Mouse (Mus musculus): ENCODE measurements around the gene Hcrt. TPM values are rescaled to one million over a fixed set of nuclear protein-coding genes. Genes with fewer than 3 reads are reported as not detected.

Hcrt gene
- total and polyA plus RNA-seq, 2 experiments, result not detected

DNA sequence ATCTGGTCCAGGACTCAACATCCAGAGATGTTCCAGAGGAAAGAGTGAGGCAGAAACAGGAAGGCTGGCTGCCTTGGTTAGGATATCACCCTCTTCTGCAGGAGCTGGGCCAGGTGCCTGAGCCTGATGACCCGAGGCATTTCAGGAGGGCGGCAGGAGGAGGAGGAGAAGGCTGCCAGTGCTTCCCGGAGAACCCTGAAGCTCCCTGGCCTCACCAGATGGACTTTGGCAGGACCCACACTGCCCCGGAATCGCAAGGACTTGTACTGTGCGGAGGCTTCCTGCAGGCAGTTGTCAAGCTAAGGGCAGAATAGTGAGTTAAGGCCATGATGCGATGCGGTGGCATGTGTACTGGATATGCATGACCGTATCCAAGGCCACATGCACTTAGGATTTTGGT is 4.0 kb upstream of the Hcrt start:
- Histone ChIP-seq H3K27me3 (ENCODE audit: control insufficient read depth, insufficient read depth, low read length) (no peaks in the 10 kb centered on the region), H3K4me1 (ENCODE audit: control insufficient read depth, insufficient read depth, low read length) (peaks cover 4% of the 10 kb centered on the region; the same call in 1 of the 2 replicates), H3K9ac (ENCODE audit: low read depth, low read length) (no peak overlapping the region), H3K79me2 (ENCODE audit: control insufficient read depth, insufficient read depth, low read length) (no peaks in the 10 kb centered on the region), H3K27ac (replicated peaks; ENCODE audit: insufficient read depth, low read depth, low read length) (no peak overlapping the region), H3K4me3 (ENCODE audit: insufficient read depth, low read depth, low read length) (no peak overlapping the region), H3K36me3 (ENCODE audit: control insufficient read depth, insufficient read depth, low read length) (no peaks in the 10 kb centered on the region)
- 79% methylated on average over 9 of the region's 9 CpGs for WGBS
- no peak for TF ChIP-seq CTCF (IDR thresholded peaks at IDR 0.05; ENCODE audit: low read depth, low read length)
- no peak for DNase-seq (ENCODE audit: extremely low read depth, low read depth, low spot score)

DNA sequence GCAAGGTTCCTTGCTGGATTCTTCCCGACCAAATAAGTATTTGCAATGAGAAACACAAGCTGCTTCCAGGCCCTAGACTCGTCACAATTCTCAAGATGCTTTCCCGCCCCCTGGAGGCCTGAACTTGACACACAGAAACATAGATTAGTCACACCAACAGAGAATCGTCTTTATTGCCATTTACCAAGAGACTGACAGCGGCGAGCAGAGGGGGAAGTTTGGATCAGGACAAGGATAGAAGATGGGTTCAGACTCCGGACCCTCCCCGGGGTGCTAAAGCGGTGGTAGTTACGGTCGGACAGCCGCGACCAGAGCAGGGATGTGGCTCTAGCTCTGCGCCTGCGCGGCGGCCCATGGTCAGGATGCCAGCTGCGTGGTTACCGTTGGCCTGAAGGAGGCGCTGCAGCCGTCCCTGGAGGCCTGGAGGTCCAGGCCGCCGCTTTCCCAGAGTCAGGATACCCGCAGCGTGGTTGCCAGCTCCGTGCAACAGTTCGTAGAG is 1.1 kb downstream of the Hcrt start:
- Histone ChIP-seq H3K4me1 (ENCODE audit: control insufficient read depth, insufficient read depth, low read length) (no peaks in the 10 kb centered on the region), H3K9ac (ENCODE audit: low read depth, low read length) (peak overlapping the region; percentile 46), H3K27me3 (ENCODE audit: control insufficient read depth, insufficient read depth, low read length) (peaks cover 9% of the 10 kb centered on the region; the same call in 1 of the 2 replicates), H3K36me3 (ENCODE audit: control insufficient read depth, insufficient read depth, low read length) (no peaks in the 10 kb centered on the region), H3K79me2 (ENCODE audit: control insufficient read depth, insufficient read depth, low read length) (no peaks in the 10 kb centered on the region), H3K4me3 (ENCODE audit: insufficient read depth, low read depth, low read length) (peak overlapping the region; percentile 45), H3K27ac (replicated peaks; ENCODE audit: insufficient read depth, low read depth, low read length) (no peak overlapping the region)
- no peak for TF ChIP-seq POLR2A (IDR thresholded peaks at IDR 0.05; ENCODE audit: extremely low read depth, insufficient read depth, low read length)
- peak; percentile 88 for TF ChIP-seq CTCF (IDR thresholded peaks at IDR 0.05; ENCODE audit: low read depth, low read length)
- 3% methylated on average over 27 of the region's 27 CpGs for WGBS
- peak; percentile 53 for DNase-seq (ENCODE audit: extremely low read depth, low read depth, low spot score)

- no peaks in the 10 kb centered on the region for H3K79me2 ChIP-seq (ENCODE audit: control insufficient read depth, insufficient read depth, low read length)
- H3K4me3 ChIP-seq (ENCODE audit: insufficient read depth, low read depth, low read length), result no peak within 1 kb of the TSS
- no peak within 1 kb of the TSS for H3K27ac ChIP-seq (replicated peaks; ENCODE audit: insufficient read depth, low read depth, low read length)
- no peaks in the 10 kb centered on the region for H3K4me1 ChIP-seq (ENCODE audit: control insufficient read depth, insufficient read depth, low read length)
- no peaks in the 10 kb centered on the region for H3K36me3 ChIP-seq (ENCODE audit: control insufficient read depth, insufficient read depth, low read length)
- TF ChIP-seq CTCF (IDR thresholded peaks at IDR 0.05; ENCODE audit: low read depth, low read length) (0 out of 2 replicates have a peak, but pooled peaks have one; percentile 15), POLR2A (IDR thresholded peaks at IDR 0.05; ENCODE audit: extremely low read depth, insufficient read depth, low read length) (no peak)
- H3K9ac ChIP-seq (ENCODE audit: low read depth, low read length), result no peak within 1 kb of the TSS
- peaks cover 9% of the 10 kb centered on the region; the same call in 1 of the 2 replicates for H3K27me3 ChIP-seq (ENCODE audit: control insufficient read depth, insufficient read depth, low read length)
- DNase-seq (ENCODE audit: extremely low read depth, low read depth, low spot score), result no peak
- 3% methylated on average over 51 of the region's 51 CpGs for WGBS
Measured at GRCm38 (mm10) chr11:100759611-100760233, 3.0 kb downstream of the Hcrt start, which contains the start of gene Kcnh4. TSS of gene Kcnh4 (minus strand) at chr11:100759942.

GRCm38 (mm10) chr11:100758707-100759610 is 3.8 kb downstream of the Hcrt start:
- Histone ChIP-seq H3K27ac (replicated peaks; ENCODE audit: insufficient read depth, low read depth, low read length) (no peak overlapping the region), H3K36me3 (ENCODE audit: control insufficient read depth, insufficient read depth, low read length) (no peaks in the 10 kb centered on the region), H3K79me2 (ENCODE audit: control insufficient read depth, insufficient read depth, low read length) (no peaks in the 10 kb centered on the region), H3K4me3 (ENCODE audit: insufficient read depth, low read depth, low read length) (no peak overlapping the region), H3K27me3 (ENCODE audit: control insufficient read depth, insufficient read depth, low read length) (peaks cover 9% of the 10 kb centered on the region; the same call in 1 of the 2 replicates), H3K4me1 (ENCODE audit: control insufficient read depth, insufficient read depth, low read length) (no peaks in the 10 kb centered on the region), H3K9ac (ENCODE audit: low read depth, low read length) (no peak overlapping the region)
- WGBS, result 6% methylated on average over 35 of the region's 35 CpGs
- DNase-seq (ENCODE audit: extremely low read depth, low read depth, low spot score), result no peak
- TF ChIP-seq CTCF (IDR thresholded peaks at IDR 0.05; ENCODE audit: low read depth, low read length) (no peak), POLR2A (IDR thresholded peaks at IDR 0.05; ENCODE audit: extremely low read depth, insufficient read depth, low read length) (no peak)

- 77% methylated on average over 12 of the region's 12 CpGs for WGBS
Measured at GRCm38 (mm10) chr11:100757566-100757965, 5.2 kb downstream of the Hcrt start.

More at GRCm38 (mm10) chr11:100757566-100757965, 5.2 kb downstream of the Hcrt start:
- Histone ChIP-seq H3K4me1 (ENCODE audit: control insufficient read depth, insufficient read depth, low read length) (no peaks in the 10 kb centered on the region), H3K27me3 (ENCODE audit: control insufficient read depth, insufficient read depth, low read length) (peaks cover 9% of the 10 kb centered on the region; the same call in 1 of the 2 replicates), H3K79me2 (ENCODE audit: control insufficient read depth, insufficient read depth, low read length) (no peaks in the 10 kb centered on the region), H3K9ac (ENCODE audit: low read depth, low read length) (no peak overlapping the region), H3K4me3 (ENCODE audit: insufficient read depth, low read depth, low read length) (no peak overlapping the region), H3K36me3 (ENCODE audit: control insufficient read depth, insufficient read depth, low read length) (no peaks in the 10 kb centered on the region), H3K27ac (replicated peaks; ENCODE audit: insufficient read depth, low read depth, low read length) (no peak overlapping the region)
- TF ChIP-seq POLR2A (IDR thresholded peaks at IDR 0.05; ENCODE audit: extremely low read depth, insufficient read depth, low read length), result no peak
- no peak for TF ChIP-seq CTCF (IDR thresholded peaks at IDR 0.05; ENCODE audit: low read depth, low read length)
- DNase-seq (ENCODE audit: extremely low read depth, low read depth, low spot score), result no peak

All from liver, adult 2 months (tissue).